ENCODE assay signal across 9 mouse cellular contexts in genomic region chr2:26024138-26025075, GRCm38 (mm10). TPM values are rescaled to one million over a fixed set of nuclear protein-coding genes. Genes with fewer than 3 reads are reported as not detected.
A peak's percentile ranks its signal among the peaks of the same experiment; 100 is the strongest.
DNase-seq lines count a peak whose midpoint lies in the region; TF ChIP-seq lines count a peak whose summit lies in the region.
"Had no signal": no experiment of that assay in that cellular context is flagged by ENCODE, and none has a peak within 500 bp of the region (broad histone marks: within the 10 kb centered on the region; RNA-seq: fewer than 3 reads in every experiment).

No protein-coding gene starts in this region.

- H3K27me3 ChIP-seq in E14TG2a.4 (ENCODE audit: insufficient read depth, low read length), result peaks cover 7% of the 10 kb centered on the region; the same call in 1 of the 2 replicates
- no peaks in the 10 kb centered on the region for H3K27me3 ChIP-seq in limb, embryonic 10.5 days (ENCODE audit: low read depth, poor library complexity, severe bottlenecking)
- H3K27me3 ChIP-seq: limb, embryonic 12.5 days had no signal

- DNase-seq in heart, postnatal 4 days, result peak; percentile 46
- DNase-seq in heart, adult 8-10 months (ENCODE audit: low spot score), result no peak
- peak; percentile 72 for DNase-seq in brain, embryonic 14.5 days (ENCODE audit: low read depth)
- DNase-seq in frontal cortex, postnatal 25 days (ENCODE audit: low spot score in 2 of 2), result peak; percentile 21 to 29
- DNase-seq in limb, embryonic 10.5 days (ENCODE audit: low spot score), result peak; percentile 56
- peak; percentile 25 for DNase-seq in right cerebral cortex, postnatal 14 days
- DNase-seq in gastrocnemius, postnatal 25 days, result no peak

- no peak overlapping the region for H3K27ac ChIP-seq in limb, embryonic 10.5 days
- H3K27ac ChIP-seq: limb, embryonic 12.5 days had no signal

- no peak for TF ChIP-seq POLR2A in brain, embryonic 14.5 days (IDR thresholded peaks at IDR 0.05; ENCODE audit: borderline replicate concordance, extremely low read depth, insufficient read depth, insufficient read length, poor library complexity, severe bottlenecking)

- H3K4me1 ChIP-seq in E14TG2a.4 (replicated peaks; ENCODE audit: low read depth, low read length), result peaks cover 37% of the 10 kb centered on the region
- peaks cover 14% of the 10 kb centered on the region for H3K4me1 ChIP-seq in limb, embryonic 10.5 days

- no peak overlapping the region for H3K4me3 ChIP-seq in E14TG2a.4 (replicated peaks; ENCODE audit: low read length)
- H3K4me3 ChIP-seq in limb, embryonic 10.5 days, result no peak overlapping the region
- H3K4me3 ChIP-seq: limb, embryonic 12.5 days had no signal

- peaks cover 7% of the 10 kb centered on the region for H3K36me3 ChIP-seq in E14TG2a.4 (ENCODE audit: insufficient read depth, low read length)
- H3K36me3 ChIP-seq in limb, embryonic 10.5 days, result no peaks in the 10 kb centered on the region
- H3K36me3 ChIP-seq: limb, embryonic 12.5 days had no signal

- H3K9me3 ChIP-seq in E14TG2a.4 (ENCODE audit: low read length), result no peaks in the 10 kb centered on the region
- no peaks in the 10 kb centered on the region for H3K9me3 ChIP-seq in limb, embryonic 10.5 days (replicated peaks)
- H3K9me3 ChIP-seq: limb, embryonic 12.5 days had no signal

- TF ChIP-seq CTCF in E14TG2a.4 (conservative IDR thresholded peaks at IDR 0.05; ENCODE audit: low read length), result peak; percentile 99
- peak; percentile 78; the same call in 1 of the 2 replicates for TF ChIP-seq CTCF in brain, embryonic 14.5 days (IDR thresholded peaks at IDR 0.05; ENCODE audit: borderline replicate concordance, extremely low read depth, insufficient read depth, insufficient read length)

- WGBS in limb, embryonic 10.5 days, result 31% methylated on average over 4 of the region's 4 CpGs

RNA-seq across cellular contexts. Expression of gene Ubac1, which starts 2.9 kb away (rescaled TPM):
- total RNA-seq in heart, postnatal 4 days (2021), result 10 to 100 TPM; 60.3 to 62.4 TPM
- total RNA-seq in heart, adult 8-10 months (2022), result 10 to 100 TPM; 80.7 to 88.9 (median 87.8) TPM
- polyA plus RNA-seq in brain, embryonic 14.5 days (2012; rRNA removed), result 95.7 and 96.3 TPM in 2 replicates
- 95.5 and 95.6 TPM in 2 replicates for polyA plus RNA-seq in limb, embryonic 10.5 days (2016; fragmentation: Nextera tagmentation; extraction: Ambion mirVana)
- total RNA-seq in gastrocnemius, postnatal 25 days (2021), result 100 to 1,000 TPM; 224 to 227 TPM

RNA-seq across cellular contexts. Expression of gene Camsap1, which starts 41.3 kb away (rescaled TPM):
- 10 to 100 TPM; 30.1 to 33.3 TPM for total RNA-seq in heart, postnatal 4 days (2021)
- 10 to 100 TPM; 32.6 to 42.3 (median 39.6) TPM for total RNA-seq in heart, adult 8-10 months (2022)
- polyA plus RNA-seq in brain, embryonic 14.5 days (2012; rRNA removed), result 32.6 and 71.2 TPM in 2 replicates
- polyA plus RNA-seq in limb, embryonic 10.5 days (2016; fragmentation: Nextera tagmentation; extraction: Ambion mirVana), result 30.5 and 34.7 TPM in 2 replicates
- 10 to 100 TPM; 25.7 to 42.1 TPM for total RNA-seq in gastrocnemius, postnatal 25 days (2021)

Comparison
In these comparisons a context has a peak if more than half of its experiments do, and no peak if none do; other contexts are left out.
1. DNase-seq: peak in heart, postnatal 4 days (single experiment), brain, embryonic 14.5 days (single experiment), frontal cortex, postnatal 25 days (2 of 2), limb, embryonic 10.5 days (single experiment) and right cerebral cortex, postnatal 14 days (single experiment); none in heart, adult 8-10 months (single experiment) and gastrocnemius, postnatal 25 days (single experiment).